Mouse (Mus musculus): ENCODE measurements around the gene Abhd12.

GRCm38 (mm10) chr2:150910295-150910881 is 5.8 kb upstream of the Abhd12 start:
- TF ChIP-seq CTCF (IDR thresholded peaks at IDR 0.05; ENCODE audit: insufficient read depth, low read depth, low read length), result no peak
- TF ChIP-seq POLR2A (IDR thresholded peaks at IDR 0.05; ENCODE audit: insufficient read depth, low read depth, low read length), result no peak
